Mouse (Mus musculus) cerebellum, adult 2 months (tissue): Measurements from ENCODE around the gene Dhrs3. TPM values are rescaled to one million over a fixed set of nuclear protein-coding genes. Genes with fewer than 3 reads are reported as not detected.

Experiments used
- DNase-seq, 2 experiments: peaks; one replicate each; pipeline ENCODE4 v3.0.0; 2021
- H3K27ac ChIP-seq: fragments of 200-500 bp; 2 replicates; pipeline ENCODE4 v1.5.1; 2012; ENCODE audit warnings: low read length, control low read depth, inconsistent platforms; ENCODE audit not compliant: insufficient read depth
- H3K27me3 ChIP-seq: fragments of 200-500 bp; 2 replicates; pipeline ENCODE4 v1.6.1; 2012; ENCODE audit warnings: inconsistent platforms, mild to moderate bottlenecking, low read length, moderate library complexity; ENCODE audit not compliant: control insufficient read depth, insufficient read depth
- H3K4me1 ChIP-seq: fragments of 200-500 bp; 2 replicates; pipeline ENCODE4 v1.6.1; 2011; ENCODE audit warnings: low read length; ENCODE audit not compliant: control insufficient read depth, insufficient read depth
- H3K4me3 ChIP-seq: fragments of 200-500 bp; replicated peaks from 2 replicates; pipeline ENCODE3; 2011; ENCODE audit warnings: mild to moderate bottlenecking, low read depth, low read length, control low read depth; ENCODE audit not compliant: insufficient read depth
- CTCF ChIP-seq: fragments of 200-500 bp; IDR thresholded peaks from 2 replicates; pipeline ENCODE4 v1.5.1; 2011; ENCODE audit warnings: low read depth, mild to moderate bottlenecking, control low read depth, low read length, moderate library complexity, borderline replicate concordance; ENCODE audit not compliant: insufficient read depth
- POLR2A ChIP-seq: fragments of 200-500 bp; IDR thresholded peaks from 2 replicates; pipeline ENCODE4 v1.6.1; 2011; ENCODE audit warnings: low read length, control low read depth, borderline replicate concordance; ENCODE audit not compliant: insufficient read depth
- WGBS: fragments of 180-500 bp; shearing (Covaris S2); methylation state at CpG from one replicate; pipeline ENCODE4 v1.1.7; 2018; 5-methylcytosine and 5-hydroxymethylcytosine counted together
- polyA plus RNA-seq: library from polyadenylated mRNA; depleted of rRNA; stranded (reverse); fragments of >200 nt; gene quantifications from 2 replicates; pipeline ENCODE4 v1.2.3, GENCODE M21; 2012

The Dhrs3 gene
- polyA plus RNA-seq, 1 experiment: 21.8 TPM

DNA sequence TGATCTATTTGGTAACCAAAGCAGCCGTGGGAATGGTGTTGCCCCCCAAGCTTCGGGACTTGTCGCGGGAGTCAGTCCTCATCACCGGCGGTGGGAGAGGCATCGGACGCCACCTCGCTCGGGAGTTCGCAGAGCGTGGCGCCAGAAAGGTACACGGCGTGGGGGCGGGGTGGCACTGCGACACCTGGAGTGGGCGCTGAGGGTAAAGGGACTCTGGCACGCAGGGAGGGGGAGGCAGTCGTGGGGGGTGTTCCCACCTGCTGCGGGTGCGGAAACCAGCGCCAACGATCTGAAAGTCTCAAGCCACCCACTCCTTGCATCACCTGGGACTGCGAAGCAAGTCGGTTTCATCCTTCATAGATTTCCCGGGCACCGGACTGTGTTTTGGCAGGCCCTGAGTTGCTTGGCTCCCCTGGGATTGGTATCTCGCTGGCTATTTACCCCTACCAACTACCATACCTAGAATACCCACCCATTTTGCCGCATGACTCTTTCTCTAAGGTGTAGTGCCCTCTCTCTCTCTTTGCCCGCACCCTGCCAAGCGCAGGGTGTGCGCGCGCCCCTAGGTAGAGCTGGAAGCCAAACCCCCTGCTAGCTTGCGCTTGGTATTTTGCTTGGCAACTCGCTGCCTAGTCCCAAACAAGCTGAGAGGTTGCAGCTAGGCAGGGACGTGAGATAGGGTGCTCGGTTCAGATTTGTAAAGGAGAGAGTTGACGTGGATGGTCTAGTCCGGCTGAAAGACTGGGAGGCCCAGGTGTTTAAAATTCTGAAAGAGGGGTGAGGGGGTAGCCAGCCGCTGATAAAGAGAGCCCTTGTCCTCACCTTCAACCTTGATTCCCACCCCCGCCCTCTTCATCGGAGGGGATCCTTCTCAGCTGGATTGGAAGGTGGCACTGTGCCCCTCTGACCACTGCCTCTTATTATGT lies 1.2 kb downstream of the Dhrs3 start:
- 2% methylated on average over 44 of the region's 44 CpGs for WGBS

DNA sequence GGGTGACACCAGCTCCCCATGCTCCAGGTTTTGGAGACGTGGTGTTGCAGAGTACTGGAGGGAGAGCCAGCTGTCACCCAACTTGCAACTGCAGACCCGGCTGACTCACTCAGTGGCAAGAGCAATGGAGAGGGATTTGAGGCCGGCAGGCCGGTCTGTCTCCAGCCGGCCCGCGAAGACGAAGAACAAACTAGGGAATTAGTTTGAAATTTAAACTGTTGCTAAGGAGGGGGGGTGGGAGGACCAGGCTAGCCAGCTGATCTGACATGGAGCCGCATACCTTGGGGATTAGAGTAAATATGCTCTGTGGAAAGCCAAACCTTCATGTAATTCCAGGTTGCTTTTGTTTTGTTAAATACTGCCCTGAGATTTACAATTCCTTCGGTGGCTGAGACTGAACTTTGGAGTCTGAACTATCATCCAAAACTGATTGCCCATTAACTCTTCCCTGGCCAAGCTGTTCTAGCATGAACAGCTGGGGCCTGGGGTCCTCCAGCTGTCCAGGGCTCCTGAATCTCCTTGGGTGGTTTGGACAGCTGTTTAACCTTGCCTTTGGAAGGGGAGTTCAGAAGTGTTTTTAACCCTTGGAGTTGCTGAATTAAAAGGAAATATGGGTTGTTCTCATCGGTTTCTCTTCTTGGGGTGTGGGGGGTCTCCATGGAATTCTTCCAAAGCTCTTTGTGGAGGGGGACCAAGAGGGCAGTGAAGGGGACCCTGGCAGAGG lies 2.0 kb downstream of the Dhrs3 start:
- H3K4me3 ChIP-seq: peak overlapping the region; percentile 58
- TF ChIP-seq CTCF (no peak), POLR2A (no peak)
- DNase-seq: no peak
- 15% methylated on average over 11 of the region's 11 CpGs for WGBS
- no peaks in the 10 kb centered on the region for H3K27me3 ChIP-seq
- peaks cover 10% of the 10 kb centered on the region; the same call in 1 of the 2 replicates for H3K4me1 ChIP-seq
- no peak overlapping the region for H3K27ac ChIP-seq

More for the DNA sequence above, 1.2 kb downstream of the Dhrs3 start:
- H3K4me1 ChIP-seq: peaks cover 10% of the 10 kb centered on the region; the same call in 1 of the 2 replicates
- no peak overlapping the region for H3K27ac ChIP-seq
- H3K27me3 ChIP-seq: no peaks in the 10 kb centered on the region
- peak; percentile 28 to 43 for DNase-seq
- TF ChIP-seq CTCF (no peak), POLR2A (no peak)
- H3K4me3 ChIP-seq: peak overlapping the region; percentile 58

DNA sequence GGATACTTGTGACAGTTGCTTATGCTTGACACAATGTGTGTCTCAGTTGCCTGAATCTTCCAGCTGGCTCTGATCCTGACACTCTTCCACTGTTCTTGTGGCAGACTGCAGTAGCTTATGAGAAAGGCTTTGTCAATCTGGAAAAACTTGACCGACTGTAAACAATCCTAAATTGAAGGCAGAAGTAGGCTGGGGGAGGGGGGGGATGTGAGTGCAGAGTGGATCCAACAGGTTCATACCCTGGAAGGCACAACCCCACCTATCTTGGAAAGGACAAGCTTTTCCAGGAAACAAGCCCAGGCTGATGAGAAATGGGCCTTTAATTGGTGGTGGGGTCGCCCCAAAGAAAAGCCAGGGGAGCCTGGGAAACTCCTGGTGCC lies 2.6 kb downstream of the Dhrs3 start:
- TF ChIP-seq POLR2A: no peak
- no peak for TF ChIP-seq CTCF
- H3K4me3 ChIP-seq: no peak overlapping the region
- H3K4me1 ChIP-seq: peaks cover 10% of the 10 kb centered on the region; the same call in 1 of the 2 replicates
- DNase-seq: no peak
- 24% methylated on average over 2 of the region's 2 CpGs for WGBS
- no peak overlapping the region for H3K27ac ChIP-seq
- no peaks in the 10 kb centered on the region for H3K27me3 ChIP-seq

GRCm38 (mm10) chr4:144896321-144896720 lies 3.7 kb downstream of the Dhrs3 start:
- TF ChIP-seq CTCF (no peak), POLR2A (no peak)
- Histone ChIP-seq H3K27me3 (no peaks in the 10 kb centered on the region), H3K4me1 (peaks cover 10% of the 10 kb centered on the region; the same call in 1 of the 2 replicates), H3K27ac (no peak overlapping the region), H3K4me3 (no peak overlapping the region)
- WGBS: 75% methylated on average over 3 of the region's 3 CpGs
- DNase-seq: no peak

- peaks cover 10% of the 10 kb centered on the region; the same call in 1 of the 2 replicates for H3K4me1 ChIP-seq
- no peak overlapping the region for H3K27ac ChIP-seq
- TF ChIP-seq CTCF (no peak), POLR2A (no peak)
- no peak for DNase-seq
- no peak overlapping the region for H3K4me3 ChIP-seq
- no peaks in the 10 kb centered on the region for H3K27me3 ChIP-seq
- WGBS: 81% methylated on average over 6 of the region's 6 CpGs
Observed at GRCm38 (mm10) chr4:144898036-144898649, 5.5 kb downstream of the Dhrs3 start.

DNA sequence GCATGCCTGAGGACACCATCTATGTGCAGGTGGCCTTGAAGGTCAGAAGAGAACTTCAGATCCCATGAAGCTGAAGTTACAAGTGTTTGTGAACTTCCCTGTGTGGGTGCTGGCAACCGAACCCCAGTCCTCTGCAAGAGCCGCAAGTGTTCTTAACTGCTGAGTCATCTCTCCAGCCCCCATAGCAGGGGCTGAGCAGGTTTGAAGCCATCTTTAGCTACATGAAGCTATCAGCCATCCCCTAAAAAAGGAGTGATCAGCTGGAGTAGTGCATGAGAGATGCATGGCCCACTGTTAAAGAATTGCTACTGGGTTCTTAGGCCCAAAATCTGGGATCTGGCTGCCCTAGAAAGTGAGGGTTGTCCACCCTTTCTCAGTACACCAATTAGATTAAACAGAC lies 6.1 kb downstream of the Dhrs3 start:
- H3K27ac ChIP-seq: no peak overlapping the region
- DNase-seq: no peak
- WGBS: 97% methylated on average over 2 of the region's 2 CpGs
- peaks cover 6% of the 10 kb centered on the region; the same call in 1 of the 2 replicates for H3K4me1 ChIP-seq
- H3K27me3 ChIP-seq: no peaks in the 10 kb centered on the region
- TF ChIP-seq POLR2A (no peak), CTCF (no peak)
- no peak overlapping the region for H3K4me3 ChIP-seq

DNA sequence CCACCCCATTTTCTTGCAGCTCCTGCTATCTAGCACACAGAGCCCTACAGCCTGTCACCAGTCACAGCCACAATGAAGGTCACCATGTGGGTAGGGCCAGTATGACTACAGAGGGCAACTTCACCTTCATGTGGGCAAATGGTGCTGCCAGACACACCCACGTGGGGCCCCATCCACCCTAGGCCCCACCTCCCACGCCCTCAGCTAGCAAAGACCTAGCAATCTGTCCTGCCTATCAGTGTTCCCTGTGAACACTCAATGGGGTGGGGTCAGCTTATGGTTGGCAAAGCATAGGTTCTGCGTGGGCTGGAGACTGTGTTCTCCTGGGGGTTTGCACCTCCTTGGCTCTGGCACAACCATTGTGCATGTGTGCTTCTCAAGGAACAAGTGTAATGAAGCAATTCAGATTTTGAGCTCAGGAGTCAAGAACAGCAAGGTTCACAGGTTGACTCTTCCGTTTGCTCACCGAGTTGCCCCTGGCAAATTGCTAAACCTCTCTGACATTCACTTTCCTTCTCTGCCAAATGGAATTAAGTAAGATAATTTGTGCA lies 9.0 kb downstream of the Dhrs3 start:
- 66% methylated on average over 5 of the region's 5 CpGs for WGBS
- TF ChIP-seq CTCF: no peak
- no peak for TF ChIP-seq POLR2A
- H3K4me1 ChIP-seq: no peaks in the 10 kb centered on the region; the same call in 1 of the 2 replicates

More for the DNA sequence above, 9.0 kb downstream of the Dhrs3 start:
- DNase-seq: no peak
- Histone ChIP-seq H3K27me3 (no peaks in the 10 kb centered on the region), H3K4me3 (no peak overlapping the region), H3K27ac (no peak overlapping the region)
